Mouse (Mus musculus) limb, embryonic 13.5 days (tissue): ENCODE data around the gene Itgam. TPM values are rescaled to one million over a fixed set of nuclear protein-coding genes. Genes with fewer than 3 reads are reported as not detected.

ENCODE experiments used
- ATAC-seq: fragments of 200-750 bp; cut with Nextera tagmentation; 2 replicates; pipeline ENCODE4 v1.8.0; 2017; ENCODE audit warnings: low read depth, moderate number of reproducible peaks, moderate TSS enrichment; ENCODE audit not compliant: low FRiP score
- H3K27ac ChIP-seq: fragments of 300-500 bp; sonication (generic); 2 replicates; pipeline ENCODE4 v1.5.1; 2015; ENCODE audit warnings: inconsistent platforms, mild to moderate bottlenecking, moderate library complexity
- H3K27me3 ChIP-seq: fragments of 300-500 bp; sonication (generic); 2 replicates; pipeline ENCODE4 v1.6.1; 2015; ENCODE audit warnings: mild to moderate bottlenecking, inconsistent platforms
- H3K36me3 ChIP-seq: fragments of 300-500 bp; sonication (generic); 2 replicates; pipeline ENCODE4 v1.6.1; 2015; ENCODE audit warnings: inconsistent platforms, mild to moderate bottlenecking, moderate library complexity
- H3K4me1 ChIP-seq: fragments of 300-500 bp; sonication (generic); 2 replicates; pipeline ENCODE4 v1.6.1; 2015; ENCODE audit warnings: inconsistent platforms
- H3K4me2 ChIP-seq: fragments of 300-500 bp; sonication (generic); replicated peaks from 2 replicates; pipeline ENCODE4 v1.6.1; 2015; ENCODE audit warnings: inconsistent platforms, mild to moderate bottlenecking, moderate library complexity
- H3K4me3 ChIP-seq: fragments of 300-500 bp; sonication (generic); 2 replicates; pipeline ENCODE4 v1.5.1; 2015; ENCODE audit warnings: moderate library complexity, mild to moderate bottlenecking, inconsistent platforms
- H3K9ac ChIP-seq: fragments of 300-500 bp; sonication (generic); 2 replicates; pipeline ENCODE4 v1.6.1; 2015; ENCODE audit warnings: mild to moderate bottlenecking, inconsistent platforms
- H3K9me3 ChIP-seq: fragments of 300-500 bp; sonication (generic); 2 replicates; pipeline ENCODE4 v1.6.1; 2016; ENCODE audit warnings: inconsistent platforms
- WGBS: fragments of 180-500 bp; shearing (Covaris S2); methylation state at CpG from one replicate; pipeline ENCODE4 v1.1.7; 2015; 5-methylcytosine and 5-hydroxymethylcytosine counted together
- polyA plus RNA-seq: library from polyadenylated mRNA; unstranded; fragments of >200 nt; fragmentation: Nextera tagmentation; extraction: Ambion mirVana; gene quantifications from 2 replicates; pipeline ENCODE4 v1.2.1, GENCODE M21; 2015

The Itgam gene
- polyA plus RNA-seq, 1 experiment from 2014 or later, result 0.87 TPM

DNA sequence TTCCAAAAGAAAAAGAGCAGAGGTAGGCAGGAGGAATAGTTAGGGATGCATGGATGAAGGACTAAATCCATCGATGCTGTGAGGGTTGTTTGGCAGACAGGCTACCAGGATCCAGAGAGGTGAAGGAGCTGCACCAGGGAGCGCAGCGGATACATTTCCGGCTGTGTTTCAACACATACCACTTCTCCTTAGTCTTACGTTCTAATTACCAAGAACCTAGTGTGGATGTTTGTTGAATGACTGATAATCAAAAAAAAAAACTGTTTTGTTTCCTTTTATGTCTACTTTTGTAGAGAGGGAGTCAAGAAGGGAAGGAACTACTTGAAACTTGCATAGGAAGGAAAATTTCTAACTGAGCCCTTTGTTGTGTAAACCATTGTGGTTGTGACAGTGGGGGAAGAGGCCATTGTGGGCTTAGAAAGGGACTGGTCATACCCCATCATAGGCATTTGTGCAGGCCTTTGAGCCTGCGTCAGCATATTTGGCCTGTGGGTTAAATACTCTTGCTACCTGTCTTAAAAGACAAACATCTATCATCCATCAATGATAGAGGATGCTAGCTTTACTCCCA, 856 bp downstream of the Itgam start:
- Histone ChIP-seq H3K27ac (no peak overlapping the region), H3K27me3 (no peaks in the 10 kb centered on the region), H3K4me2 (no peak overlapping the region), H3K4me1 (no peaks in the 10 kb centered on the region), H3K36me3 (no peaks in the 10 kb centered on the region), H3K9me3 (no peaks in the 10 kb centered on the region), H3K4me3 (no peak overlapping the region), H3K9ac (no peak overlapping the region)
- ATAC-seq, result no peak
- WGBS, result 88% methylated on average over 6 of the region's 6 CpGs

DNA sequence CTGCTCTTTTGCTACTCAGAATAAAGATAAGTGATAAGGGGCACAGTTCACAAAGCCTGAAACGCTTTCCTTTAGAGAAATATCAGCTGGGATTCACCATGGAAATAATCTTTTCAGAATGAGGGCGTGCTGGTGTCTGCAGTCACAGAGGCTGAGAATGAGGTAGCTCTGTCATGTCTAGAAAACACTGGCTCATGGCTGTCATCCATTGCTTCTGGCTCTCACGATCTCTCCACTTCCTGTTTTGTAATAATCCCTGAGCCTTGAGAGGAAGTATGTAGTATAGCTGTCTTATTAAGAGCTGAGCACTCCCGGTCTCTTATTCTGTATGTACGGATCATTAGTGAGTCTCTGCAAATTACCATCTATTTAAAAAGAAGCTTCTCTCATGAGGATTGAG, 3.1 kb downstream of the Itgam start:
- Histone ChIP-seq H3K4me3 (no peak overlapping the region), H3K36me3 (no peaks in the 10 kb centered on the region), H3K9ac (no peak overlapping the region), H3K4me1 (no peaks in the 10 kb centered on the region), H3K27me3 (no peaks in the 10 kb centered on the region), H3K9me3 (no peaks in the 10 kb centered on the region), H3K4me2 (no peak overlapping the region), H3K27ac (no peak overlapping the region)
- 86% methylated on average over 5 of the region's 5 CpGs for WGBS
- ATAC-seq, result no peak

DNA sequence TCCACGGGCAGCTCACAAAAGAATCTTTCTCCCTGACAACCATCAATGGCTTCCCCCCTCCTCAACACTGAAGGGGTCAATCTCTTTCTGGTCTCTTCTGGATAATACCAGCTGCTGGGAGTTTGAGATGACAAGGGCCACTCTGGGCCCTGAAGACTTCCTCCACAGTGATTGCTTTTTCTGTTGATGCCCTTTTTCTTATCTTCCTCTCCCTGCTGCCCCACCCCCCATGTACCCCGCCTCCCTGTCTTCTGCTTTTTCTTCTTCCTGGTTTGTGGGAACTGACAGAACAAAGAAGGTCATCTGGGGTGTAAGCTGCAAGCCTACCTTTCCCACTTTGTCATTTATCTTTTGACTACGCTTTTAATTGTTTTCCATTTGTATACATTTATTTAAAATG, 5.4 kb downstream of the Itgam start:
- H3K4me1 ChIP-seq, result no peaks in the 10 kb centered on the region
- no peaks in the 10 kb centered on the region for H3K27me3 ChIP-seq
- no peak overlapping the region for H3K4me2 ChIP-seq
- H3K4me3 ChIP-seq, result no peak overlapping the region
- 70% methylated on average over 3 of the region's 3 CpGs for WGBS
- no peak overlapping the region for H3K9ac ChIP-seq
- no peaks in the 10 kb centered on the region for H3K36me3 ChIP-seq
- no peak overlapping the region for H3K27ac ChIP-seq
- H3K9me3 ChIP-seq, result no peaks in the 10 kb centered on the region
- ATAC-seq, result no peak

DNA sequence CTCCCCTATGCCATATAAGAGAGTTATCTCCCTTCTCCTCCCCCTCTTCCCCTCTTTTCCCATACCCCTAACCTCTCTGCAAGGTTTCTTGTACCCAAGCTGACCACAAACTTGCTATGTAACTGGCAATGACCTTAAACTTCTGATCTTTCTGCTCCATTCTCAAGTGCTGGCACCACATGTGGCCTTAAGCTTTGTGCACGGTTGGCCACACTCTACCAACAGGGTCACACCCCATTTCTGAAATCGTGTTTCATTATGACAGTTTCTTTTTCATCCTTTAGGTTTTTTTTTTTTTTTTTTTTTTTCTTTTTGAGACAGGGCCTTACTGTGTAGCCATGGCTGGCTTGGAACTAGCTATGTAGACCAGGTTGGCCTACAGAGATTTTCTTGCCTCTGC, 7.4 kb downstream of the Itgam start:
- Histone ChIP-seq H3K27me3 (no peaks in the 10 kb centered on the region), H3K36me3 (no peaks in the 10 kb centered on the region), H3K4me2 (no peak overlapping the region), H3K4me3 (no peak overlapping the region), H3K9me3 (no peaks in the 10 kb centered on the region), H3K4me1 (no peaks in the 10 kb centered on the region), H3K27ac (no peak overlapping the region), H3K9ac (no peak overlapping the region)
- 76% methylated on average over 2 of the region's 2 CpGs for WGBS
- ATAC-seq, result no peak

DNA sequence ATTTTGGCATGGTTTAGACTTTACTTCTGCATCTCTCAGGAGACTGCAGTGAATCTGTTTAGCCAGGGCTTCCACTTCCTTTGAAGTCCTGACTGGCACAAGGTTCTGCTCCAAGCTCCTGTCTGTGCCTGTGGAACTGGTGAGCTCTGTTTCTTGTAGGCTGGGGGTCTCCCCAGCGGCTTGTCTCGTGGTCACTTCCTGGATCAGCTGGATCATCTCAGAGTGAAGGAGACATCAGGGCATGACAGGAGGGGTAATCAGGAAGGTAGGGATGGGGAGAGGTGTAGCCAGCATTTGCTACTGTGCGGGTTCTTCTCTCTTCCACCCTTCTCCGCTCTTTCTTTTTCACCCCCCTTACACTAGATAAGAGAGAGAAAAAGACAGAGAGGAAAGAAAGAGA, 9.4 kb downstream of the Itgam start:
- no peaks in the 10 kb centered on the region for H3K4me1 ChIP-seq
- H3K4me3 ChIP-seq, result no peak overlapping the region
- no peak for ATAC-seq
- no peaks in the 10 kb centered on the region for H3K9me3 ChIP-seq
- 71% methylated on average over 4 of the region's 4 CpGs for whole genome bisulfite sequencing
- no peak overlapping the region for H3K9ac ChIP-seq
- H3K4me2 ChIP-seq, result no peak overlapping the region
- no peaks in the 10 kb centered on the region for H3K36me3 ChIP-seq
- H3K27me3 ChIP-seq, result no peaks in the 10 kb centered on the region
- H3K27ac ChIP-seq, result no peak overlapping the region

DNA sequence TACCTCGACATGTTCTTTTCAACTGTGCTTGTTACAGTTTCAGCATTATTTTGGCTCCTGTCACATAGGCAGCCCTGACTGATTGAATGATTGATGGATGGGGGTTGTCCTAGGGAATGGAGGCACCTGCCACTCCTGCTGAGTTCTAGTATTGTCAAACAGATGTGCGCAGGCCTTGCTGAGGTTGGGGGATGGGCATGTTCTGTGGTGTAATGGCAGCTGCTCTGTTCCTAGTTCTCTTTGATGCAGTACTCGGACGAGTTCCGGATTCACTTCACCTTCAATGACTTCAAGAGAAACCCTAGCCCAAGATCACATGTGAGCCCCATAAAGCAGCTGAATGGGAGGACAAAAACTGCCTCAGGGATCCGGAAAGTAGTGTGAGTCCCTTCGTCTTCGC, 17.6 kb downstream of the Itgam start:
- no peaks in the 10 kb centered on the region for H3K27me3 ChIP-seq
- no peak overlapping the region for H3K27ac ChIP-seq
- no peaks in the 10 kb centered on the region for H3K36me3 ChIP-seq
- 74% methylated on average over 8 of the region's 8 CpGs for WGBS
- H3K4me1 ChIP-seq, result no peaks in the 10 kb centered on the region
- no peaks in the 10 kb centered on the region for H3K9me3 ChIP-seq
- ATAC-seq, result no peak
- H3K9ac ChIP-seq, result no peak overlapping the region
- no peak overlapping the region for H3K4me3 ChIP-seq
- H3K4me2 ChIP-seq, result no peak overlapping the region

DNA sequence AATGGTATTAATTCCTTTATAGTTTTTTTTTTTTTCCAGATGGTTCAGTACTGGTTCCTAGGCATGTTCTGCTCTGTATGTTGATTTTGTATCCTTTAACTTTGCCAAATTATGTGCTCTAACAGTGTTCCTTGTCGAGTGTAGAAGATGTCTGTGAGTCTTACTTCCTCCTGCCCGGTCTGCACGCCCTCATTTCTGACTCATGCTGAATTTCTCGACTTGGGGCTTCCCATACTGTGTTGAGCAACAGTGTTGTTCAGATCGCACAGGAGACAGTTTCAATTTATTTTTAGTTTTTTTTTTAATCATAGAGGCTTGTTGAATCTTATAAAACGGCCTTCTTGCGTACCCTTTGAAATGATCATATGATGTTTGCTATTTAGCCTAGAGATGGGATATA, 26.7 kb downstream of the Itgam start:
- H3K27ac ChIP-seq, result no peak overlapping the region
- H3K9me3 ChIP-seq, result no peaks in the 10 kb centered on the region
- H3K9ac ChIP-seq, result no peak overlapping the region
- WGBS, result 82% methylated on average over 7 of the region's 7 CpGs
- no peak for ATAC-seq
- H3K4me2 ChIP-seq, result no peak overlapping the region
- H3K36me3 ChIP-seq, result no peaks in the 10 kb centered on the region
- H3K4me3 ChIP-seq, result no peak overlapping the region
- H3K4me1 ChIP-seq, result no peaks in the 10 kb centered on the region
- H3K27me3 ChIP-seq, result no peaks in the 10 kb centered on the region

DNA sequence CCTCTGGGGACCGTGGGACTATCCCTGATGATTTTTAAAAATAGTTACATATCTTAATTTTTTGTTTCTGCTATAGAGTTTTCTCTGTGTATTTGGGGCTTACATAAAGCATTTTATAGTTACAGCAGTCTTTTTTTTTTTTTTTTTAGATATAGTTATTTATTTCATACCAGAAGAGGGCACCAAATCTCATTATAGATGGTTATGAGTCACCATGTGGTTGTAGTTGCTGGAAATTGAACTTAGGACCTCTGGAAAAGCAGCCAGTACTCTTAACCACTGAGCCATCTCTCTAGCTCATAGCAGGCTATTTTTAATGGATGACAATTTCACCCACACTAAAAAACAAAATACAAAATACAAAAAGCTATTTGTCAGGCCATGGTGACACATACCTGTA, 35.7 kb downstream of the Itgam start:
- H3K9me3 ChIP-seq, result no peaks in the 10 kb centered on the region
- H3K4me2 ChIP-seq, result no peak overlapping the region
- H3K4me3 ChIP-seq, result no peak overlapping the region
- H3K9ac ChIP-seq, result no peak overlapping the region
- H3K4me1 ChIP-seq, result no peaks in the 10 kb centered on the region
- H3K36me3 ChIP-seq, result no peaks in the 10 kb centered on the region
- H3K27ac ChIP-seq, result no peak overlapping the region
- WGBS, result 91% methylated on average over 1 of the region's 1 CpGs
- ATAC-seq, result no peak
- no peaks in the 10 kb centered on the region for H3K27me3 ChIP-seq

DNA sequence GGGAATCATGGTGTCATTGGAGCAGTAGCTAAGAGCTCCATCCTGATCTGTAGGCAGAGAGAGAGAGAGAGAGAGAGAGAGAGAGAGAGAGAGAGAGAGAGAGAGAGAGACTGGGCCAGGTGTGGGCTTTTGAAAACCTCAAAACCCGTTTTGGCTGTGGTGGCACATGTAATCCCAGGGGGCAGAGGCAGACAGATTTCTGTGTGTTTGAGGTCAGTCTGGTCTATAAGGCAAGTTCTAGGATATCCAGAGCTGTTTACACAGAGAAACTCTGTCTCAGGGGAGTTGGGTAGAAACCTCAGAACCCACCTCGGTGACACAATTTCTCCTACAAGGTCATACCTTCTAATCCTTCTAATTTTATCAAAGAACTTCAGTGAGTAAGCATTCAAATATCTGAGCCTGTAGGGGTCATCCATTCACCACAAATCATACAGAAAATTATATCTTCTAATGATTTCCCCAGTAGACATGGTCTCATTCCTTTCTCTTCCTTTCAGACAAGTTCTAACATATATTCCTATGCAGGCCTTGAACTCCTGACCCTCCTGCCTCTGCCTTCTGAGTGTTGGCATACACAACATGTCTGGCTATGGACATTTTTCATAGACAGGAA, 38.4 kb downstream of the Itgam start:
- H3K4me1 ChIP-seq, result no peaks in the 10 kb centered on the region
- no peak overlapping the region for H3K27ac ChIP-seq
- H3K9me3 ChIP-seq, result no peaks in the 10 kb centered on the region
- H3K36me3 ChIP-seq, result no peaks in the 10 kb centered on the region
- ATAC-seq, result no peak
- H3K4me3 ChIP-seq, result no peak overlapping the region
- no peak overlapping the region for H3K9ac ChIP-seq
- WGBS, result 57% methylated on average over 2 of the region's 2 CpGs
- no peaks in the 10 kb centered on the region for H3K27me3 ChIP-seq
- no peak overlapping the region for H3K4me2 ChIP-seq

DNA sequence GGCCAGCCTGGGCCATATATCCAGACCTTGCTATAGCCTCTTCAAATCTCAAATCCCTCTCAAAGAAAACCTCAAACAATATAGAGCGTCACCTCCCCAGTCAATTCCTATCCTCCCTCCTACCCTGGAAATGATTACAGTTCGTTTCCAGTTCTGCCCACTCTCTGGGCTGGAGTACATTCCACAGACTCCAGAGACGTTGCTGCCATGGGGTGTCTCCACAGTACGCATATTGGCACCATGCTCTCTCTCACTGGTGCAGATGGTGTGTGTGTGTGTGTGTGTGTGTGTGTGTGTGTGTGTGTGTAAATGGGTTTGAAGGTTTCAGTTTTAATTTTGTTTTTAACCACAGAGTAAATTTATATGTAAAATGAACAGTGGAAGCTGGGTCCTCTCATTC, 42.8 kb downstream of the Itgam start:
- Histone ChIP-seq H3K27ac (no peak overlapping the region), H3K27me3 (no peaks in the 10 kb centered on the region), H3K4me2 (no peak overlapping the region), H3K9me3 (no peaks in the 10 kb centered on the region), H3K36me3 (no peaks in the 10 kb centered on the region), H3K4me1 (no peaks in the 10 kb centered on the region), H3K9ac (no peak overlapping the region), H3K4me3 (no peak overlapping the region)
- ATAC-seq, result no peak
- 61% methylated on average over 4 of the region's 4 CpGs for WGBS

DNA sequence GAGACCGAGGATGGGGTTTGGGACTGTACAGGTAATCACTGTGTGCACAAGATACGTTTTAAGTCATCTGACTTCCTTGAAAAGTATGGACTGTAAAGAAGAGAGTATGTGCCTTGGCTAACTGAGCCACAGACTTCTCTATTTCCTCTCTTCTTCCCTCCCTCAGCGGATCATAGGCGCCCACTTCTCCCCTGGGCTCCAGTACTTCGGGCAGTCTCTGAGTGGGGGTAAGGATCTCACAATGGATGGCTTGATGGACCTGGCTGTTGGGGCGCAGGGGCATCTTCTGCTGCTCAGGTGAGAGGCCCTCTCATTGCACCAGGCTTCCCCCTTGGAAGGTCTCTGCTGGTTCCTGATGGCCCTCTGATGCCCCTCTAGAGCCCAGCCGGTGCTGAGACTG, 45.0 kb downstream of the Itgam start:
- WGBS, result 88% methylated on average over 7 of the region's 7 CpGs
- Histone ChIP-seq H3K9me3 (no peaks in the 10 kb centered on the region), H3K9ac (no peak overlapping the region), H3K36me3 (no peaks in the 10 kb centered on the region), H3K27me3 (no peaks in the 10 kb centered on the region), H3K4me3 (no peak overlapping the region), H3K27ac (no peak overlapping the region), H3K4me1 (no peaks in the 10 kb centered on the region), H3K4me2 (no peak overlapping the region)
- no peak for ATAC-seq

DNA sequence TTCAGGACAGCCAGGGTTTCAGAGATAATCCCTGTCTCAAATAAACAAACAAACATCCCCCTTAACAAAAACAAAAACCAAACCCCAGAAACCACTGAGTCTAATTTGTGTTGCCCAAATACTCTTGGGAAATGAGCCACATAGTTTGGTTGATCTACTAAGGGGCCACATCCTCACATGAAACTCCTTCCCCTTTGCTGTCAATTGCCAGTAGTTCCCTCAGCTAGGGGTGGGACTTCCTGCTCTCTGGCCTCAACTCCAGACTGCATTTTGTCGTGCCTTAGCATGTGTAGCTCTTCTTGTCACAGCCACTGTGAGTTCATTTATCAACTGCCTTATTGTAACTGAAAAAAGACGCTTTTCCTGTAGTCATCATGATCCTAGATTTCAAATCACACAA, 47.9 kb downstream of the Itgam start:
- no peaks in the 10 kb centered on the region for H3K36me3 ChIP-seq
- H3K27me3 ChIP-seq, result no peaks in the 10 kb centered on the region
- no peaks in the 10 kb centered on the region for H3K4me1 ChIP-seq
- no peaks in the 10 kb centered on the region for H3K9me3 ChIP-seq
- 74% methylated on average over 2 of the region's 2 CpGs for WGBS
- H3K27ac ChIP-seq, result no peak overlapping the region
- no peak overlapping the region for H3K4me2 ChIP-seq
- no peak for ATAC-seq
- no peak overlapping the region for H3K4me3 ChIP-seq
- no peak overlapping the region for H3K9ac ChIP-seq

DNA sequence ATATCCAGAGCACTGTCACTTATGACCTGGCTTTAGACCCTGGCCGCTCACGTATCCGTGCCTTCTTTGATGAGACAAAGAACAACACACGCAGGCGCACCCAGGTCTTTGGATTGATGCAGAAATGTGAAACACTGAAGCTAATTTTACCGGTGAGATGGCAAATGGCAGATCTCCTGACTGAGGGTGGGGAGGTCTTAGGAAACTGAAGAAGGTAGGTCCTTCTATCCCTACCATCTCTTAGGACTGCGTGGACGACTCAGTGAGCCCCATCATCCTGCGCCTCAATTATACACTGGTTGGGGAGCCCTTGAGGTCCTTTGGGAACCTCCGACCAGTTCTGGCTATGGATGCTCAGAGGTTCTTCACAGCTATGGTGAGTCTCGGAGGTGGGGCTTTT, 49.7 kb downstream of the Itgam start:
- Histone ChIP-seq H3K4me2 (no peak overlapping the region), H3K9me3 (no peaks in the 10 kb centered on the region), H3K4me3 (no peak overlapping the region), H3K4me1 (no peaks in the 10 kb centered on the region), H3K27ac (no peak overlapping the region), H3K36me3 (no peaks in the 10 kb centered on the region), H3K27me3 (no peaks in the 10 kb centered on the region), H3K9ac (no peak overlapping the region)
- no peak for ATAC-seq
- 91% methylated on average over 11 of the region's 11 CpGs for WGBS
